Mouse (Mus musculus) embryonic facial prominence, embryonic 11.5 days (tissue): ENCODE results near the gene Gm14496. TPM values are rescaled to one million over a fixed set of nuclear protein-coding genes. Genes with fewer than 3 reads are reported as not detected.
"Not testable (repeated sequence)": the region's sequence is repeated elsewhere in the genome, so short reads cannot be mapped to it uniquely, and the experiment has no call there.

Source experiments
- ATAC-seq: fragments of 200-750 bp; cut with Nextera tagmentation; replicated peaks from 2 replicates; pipeline ENCODE4 v1.8.0; 2017; ENCODE audit warnings: low read depth; ENCODE audit not compliant: insufficient number of reproducible peaks, low FRiP score, low TSS enrichment
- DNase-seq: peaks from one replicate; pipeline ENCODE4 v3.0.0-alpha.2; 2015; ENCODE audit warnings: low spot score
- H3K27ac ChIP-seq: fragments of 300-500 bp; sonication (generic); replicated peaks from 2 replicates; pipeline ENCODE4 v1.5.1; 2014; ENCODE audit warnings: mild to moderate bottlenecking, low read depth, low read length, control low read depth
- H3K27me3 ChIP-seq: fragments of 300-500 bp; sonication (generic); 2 replicates; pipeline ENCODE4 v1.6.1; 2014; ENCODE audit warnings: mild to moderate bottlenecking, low read length, moderate library complexity, mixed read lengths; ENCODE audit not compliant: control insufficient read depth, insufficient read depth
- H3K36me3 ChIP-seq: fragments of 300-500 bp; sonication (generic); replicated peaks from 2 replicates; pipeline ENCODE4 v1.6.1; 2014; ENCODE audit warnings: low read depth, mild to moderate bottlenecking, low read length, moderate library complexity, mixed read lengths; ENCODE audit not compliant: control insufficient read depth, insufficient read depth
- H3K4me1 ChIP-seq: fragments of 300-500 bp; sonication (generic); 2 replicates; pipeline ENCODE4 v1.6.1; 2014; ENCODE audit warnings: low read length, mixed read lengths; ENCODE audit not compliant: control insufficient read depth, insufficient read depth
- H3K4me2 ChIP-seq: fragments of 300-500 bp; sonication (generic); 2 replicates; pipeline ENCODE4 v1.6.1; 2014; ENCODE audit warnings: low read depth, mild to moderate bottlenecking, control low read depth, low read length, moderate library complexity
- H3K4me3 ChIP-seq: fragments of 300-500 bp; sonication (generic); 2 replicates; pipeline ENCODE4 v1.5.1; 2014; ENCODE audit warnings: low read depth, low read length, control low read depth
- H3K9ac ChIP-seq: fragments of 300-500 bp; sonication (generic); replicated peaks from 2 replicates; pipeline ENCODE4 v1.6.1; 2014; ENCODE audit warnings: mild to moderate bottlenecking, control low read depth, low read length
- H3K9me3 ChIP-seq: fragments of 300-500 bp; sonication (generic); replicated peaks from 2 replicates; pipeline ENCODE4 v1.6.1; 2016; ENCODE audit warnings: mild to moderate bottlenecking, low read length, inconsistent platforms, mixed read lengths; ENCODE audit not compliant: control insufficient read depth
- WGBS: fragments of 180-500 bp; shearing (Covaris S2); extraction: QIAGEN DNeasy Blood & Tissue Kit; methylation state at CpG from one replicate; pipeline ENCODE4 v1.1.7; 2014; 5-methylcytosine and 5-hydroxymethylcytosine counted together
- polyA plus RNA-seq: library from polyadenylated mRNA; unstranded; fragments of >200 nt; fragmentation: Nextera tagmentation; extraction: Ambion mirVana; gene quantifications from 2 replicates; pipeline ENCODE4 v1.2.1, GENCODE M21; 2014

Gene Gm14496
- polyA plus RNA-seq: not detected in 2 replicates

GRCm38 (mm10) chr2:181990829-181991228 is at the start of gene Gm14496:
TSS of gene Gm14496 (plus strand) at chr2:181991129.
- Histone ChIP-seq H3K4me1 (no peaks in the 10 kb centered on the region), H3K27ac (no peak within 1 kb of the TSS), H3K4me3 (no peak within 1 kb of the TSS), H3K9ac (no peak within 1 kb of the TSS), H3K9me3 (no peaks in the 10 kb centered on the region), H3K36me3 (no peaks in the 10 kb centered on the region), H3K27me3 (no peaks in the 10 kb centered on the region), H3K4me2 (no peak within 1 kb of the TSS)
- 65% methylated on average over 3 of the region's 3 CpGs for WGBS
- no peak for ATAC-seq
- no peak for DNase-seq

GRCm38 (mm10) chr2:181952747-181953680 is 37.9 kb upstream of the Gm14496 start:
- H3K4me1 ChIP-seq, H3K27ac ChIP-seq, H3K4me3 ChIP-seq, H3K9me3 ChIP-seq, H3K27me3 ChIP-seq, H3K9ac ChIP-seq, ATAC-seq, H3K36me3 ChIP-seq: not testable (repeated sequence)
- peak overlapping the region; percentile 19; the same call in 1 of the 2 replicates for H3K4me2 ChIP-seq
- 19% methylated on average over 21 of the region's 21 CpGs for WGBS
- peak; percentile 27 for DNase-seq

- no peaks in the 10 kb centered on the region for H3K27me3 ChIP-seq
- no peak overlapping the region for H3K27ac ChIP-seq
- WGBS: 73% methylated on average over 7 of the region's 7 CpGs
- no peak for DNase-seq
- no peaks in the 10 kb centered on the region for H3K9me3 ChIP-seq
- no peak for ATAC-seq
- no peak overlapping the region for H3K4me2 ChIP-seq
- no peak overlapping the region for H3K9ac ChIP-seq
- no peak overlapping the region for H3K4me3 ChIP-seq
- H3K36me3 ChIP-seq: no peaks in the 10 kb centered on the region
- H3K4me1 ChIP-seq: no peaks in the 10 kb centered on the region
These were observed 22.5 kb upstream of the Gm14496 start for GRCm38 (mm10) chr2:181968395-181968794.

- Histone ChIP-seq H3K27ac (no peak overlapping the region), H3K4me3 (no peak overlapping the region), H3K4me1 (no peaks in the 10 kb centered on the region), H3K9me3 (no peaks in the 10 kb centered on the region), H3K27me3 (no peaks in the 10 kb centered on the region), H3K9ac (no peak overlapping the region), H3K4me2 (no peak overlapping the region), H3K36me3 (no peaks in the 10 kb centered on the region)
- ATAC-seq: no peak
- WGBS: 94% methylated on average over 2 of the region's 2 CpGs
- no peak for DNase-seq
These were observed 21.7 kb upstream of the Gm14496 start for GRCm38 (mm10) chr2:181969187-181969586.

- H3K36me3 ChIP-seq, H3K27ac ChIP-seq, H3K4me1 ChIP-seq, H3K9ac ChIP-seq, DNase-seq, ATAC-seq, H3K9me3 ChIP-seq, H3K4me2 ChIP-seq, H3K27me3 ChIP-seq, H3K4me3 ChIP-seq: not testable (repeated sequence)
- WGBS: 69% methylated on average over 7 of the region's 7 CpGs
These were observed 9.0 kb upstream of the Gm14496 start for GRCm38 (mm10) chr2:181981969-181982368.

Other genes with a start within 250 kb of the Gm14496 start
- 5.8 and 6.4 TPM in 2 replicates for gene Myt1, start 227.8 kb upstream of the Gm14496 start, polyA plus RNA-seq
- 40.5 and 46.1 TPM in 2 replicates for gene Pcmtd2, start 153.3 kb upstream of the Gm14496 start, polyA plus RNA-seq
- 100 and 101 TPM in 2 replicates for gene Polr3k, start 126.8 kb upstream of the Gm14496 start, polyA plus RNA-seq